Mouse (Mus musculus): Measurements from ENCODE around the gene Iars2.

GRCm38 (mm10) chr1:185335231-185335765, 6.1 kb upstream of the Iars2 start:
- TF ChIP-seq CTCF (IDR thresholded peaks at IDR 0.05) (no peak), EP300 (IDR thresholded peaks at IDR 0.05; ENCODE audit: insufficient read depth, low read depth, low read length) (no peak)
